Mouse (Mus musculus) C2C12 (cell line): ENCODE measurements around the gene Pkn3.
A peak's percentile ranks its signal among the peaks of the same experiment; 100 is the strongest.

Source experiments
- CTCF ChIP-seq: IDR thresholded peaks from one replicate; pipeline ENCODE4 v1.5.1; 2011; ENCODE audit not compliant: control insufficient read depth, insufficient read depth, insufficient read length
- MYOD1 ChIP-seq: IDR thresholded peaks from one replicate; pipeline ENCODE4 v1.6.1; 2011; ENCODE audit warnings: low read depth; ENCODE audit not compliant: control insufficient read depth, insufficient read length

DNA sequence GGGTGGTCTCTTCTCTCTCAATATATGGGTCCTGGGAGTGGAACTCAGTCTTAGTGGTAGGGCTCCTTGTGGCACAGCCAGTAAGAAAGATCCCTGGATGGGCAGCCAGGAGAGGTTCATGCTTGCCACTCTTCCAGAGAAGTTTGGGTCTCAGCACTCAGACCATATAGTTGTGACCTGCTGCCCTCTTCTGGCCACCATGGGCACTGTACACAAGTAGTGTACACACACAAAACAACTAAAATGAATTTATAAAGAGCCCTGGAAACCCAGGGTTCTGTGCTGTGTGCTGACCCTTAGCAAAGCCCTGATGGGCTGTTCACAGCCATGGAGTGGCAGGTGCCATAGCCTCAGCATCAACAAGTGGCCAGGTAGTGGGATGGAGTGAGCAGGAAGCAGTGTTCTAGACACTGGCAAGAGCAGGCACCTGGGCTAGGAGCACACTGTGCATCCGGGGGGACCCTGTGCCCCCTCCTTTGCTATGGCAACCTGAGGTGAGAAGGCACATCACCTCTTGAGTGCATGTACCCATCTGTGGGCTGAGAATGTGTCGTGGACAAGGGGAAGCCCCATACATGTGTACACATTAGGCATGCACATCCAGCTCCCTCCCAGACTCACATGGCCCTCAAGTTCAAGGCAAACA is 18.5 kb downstream of the Pkn3 start:
- TF ChIP-seq MYOD1 (no peak), CTCF (peak; percentile 57)
